Mouse (Mus musculus) embryonic fibroblast, embryonic 13.5 days (primary cell): ENCODE data around the gene Creb3l1.

Experiments used
- CTCF ChIP-seq: IDR thresholded peaks from 2 replicates; pipeline ENCODE4 v1.5.1; 2011; ENCODE audit warnings: mild to moderate bottlenecking, control low read depth, low read length, moderate library complexity, borderline replicate concordance; ENCODE audit not compliant: insufficient read depth
- POLR2A ChIP-seq: IDR thresholded peaks from 2 replicates; pipeline ENCODE4 v1.6.1; 2011; ENCODE audit warnings: low read depth, mild to moderate bottlenecking, control low read depth, low read length, moderate library complexity

DNA sequence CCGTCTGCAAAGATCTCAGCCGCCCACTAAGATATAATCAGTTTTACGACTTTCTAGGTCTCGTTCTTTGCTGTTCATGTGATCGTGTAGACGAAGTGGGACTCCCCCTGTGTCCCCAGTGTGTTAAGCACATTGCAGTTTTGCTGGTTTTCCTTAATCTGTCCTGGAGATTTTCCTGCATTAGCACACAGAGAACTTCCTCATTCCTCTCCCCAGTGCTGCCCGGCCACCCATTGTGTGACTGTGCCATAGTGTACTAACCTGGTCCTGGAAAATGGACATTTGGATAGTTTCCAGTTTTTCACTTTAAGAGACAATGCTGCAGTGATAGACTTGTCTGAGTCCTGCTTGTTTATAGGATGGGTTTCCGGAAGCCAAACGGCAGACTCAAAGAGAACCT is 10.0 kb upstream of the Creb3l1 start:
- TF ChIP-seq CTCF (no peak), POLR2A (no peak)
